Mouse (Mus musculus) heart, adult 2 months (tissue): ENCODE results near the gene Mr1. TPM values are rescaled to one million over a fixed set of nuclear protein-coding genes. Genes with fewer than 3 reads are reported as not detected.
A peak's percentile ranks its signal among the peaks of the same experiment; 100 is the strongest.

Experiments used
- DNase-seq, 2 experiments: peaks; one replicate each; pipeline ENCODE4 v3.0.0; 2021
- H3K27ac ChIP-seq: fragments of 200-600 bp; 2 replicates; pipeline ENCODE4 v1.8.1; 2022
- H3K27me3 ChIP-seq: fragments of 200-500 bp; 2 replicates; pipeline ENCODE4 v1.6.1; 2012; ENCODE audit warnings: mild to moderate bottlenecking, low read length, inconsistent platforms, mixed read lengths; ENCODE audit not compliant: control insufficient read depth, insufficient read depth
- H3K36me3 ChIP-seq: fragments of 200-500 bp; 2 replicates; pipeline ENCODE4 v1.6.1; 2012; ENCODE audit warnings: low read length, inconsistent platforms; ENCODE audit not compliant: control insufficient read depth, insufficient read depth
- H3K4me1 ChIP-seq: fragments of 200-500 bp; 2 replicates; pipeline ENCODE4 v1.6.1; 2011; ENCODE audit warnings: low read length; ENCODE audit not compliant: control insufficient read depth, insufficient read depth
- H3K4me3 ChIP-seq: fragments of 200-600 bp; 2 replicates; pipeline ENCODE4 v1.8.1; 2022
- H3K79me2 ChIP-seq: fragments of 200-500 bp; replicated peaks from 2 replicates; pipeline ENCODE4 v1.6.1; 2012; ENCODE audit warnings: mild to moderate bottlenecking, inconsistent platforms, low read length, moderate library complexity, mixed read lengths; ENCODE audit not compliant: control insufficient read depth, insufficient read depth
- H3K9ac ChIP-seq: fragments of 200-500 bp; 2 replicates; pipeline ENCODE4 v1.6.1; 2012; ENCODE audit warnings: low read depth, mild to moderate bottlenecking, control low read depth, inconsistent platforms, low read length, mixed read lengths
- CTCF ChIP-seq: fragments of 200-600 bp; IDR thresholded peaks from 2 replicates; pipeline ENCODE4 v1.8.1; 2022; ENCODE audit warnings: antibody characterized with exemption, mild to moderate bottlenecking, moderate library complexity
- EP300 ChIP-seq: fragments of 200-500 bp; IDR thresholded peaks from 2 replicates; pipeline ENCODE4 v1.6.1; 2011; ENCODE audit warnings: low read depth, low read length, control low read depth; ENCODE audit not compliant: insufficient read depth
- POLR2A ChIP-seq: fragments of 200-500 bp; IDR thresholded peaks from 2 replicates; pipeline ENCODE4 v1.6.1; 2011; ENCODE audit warnings: mild to moderate bottlenecking, low read depth, low read length, control low read depth; ENCODE audit not compliant: insufficient read depth
- WGBS: fragments of 180-500 bp; shearing (Covaris S2); methylation state at CpG from one replicate; pipeline ENCODE4 v1.1.7; 2018; 5-methylcytosine and 5-hydroxymethylcytosine counted together
- intact Hi-C: fragments of 180-260 bp; cut with DNase I; formaldehyde crosslinking; loops from one replicate; pipeline ENCODE4 v1.15.1; 2025
- polyA plus RNA-seq: library from polyadenylated mRNA; depleted of rRNA; stranded (reverse); fragments of >200 nt; gene quantifications from 2 replicates; pipeline ENCODE4 v1.2.3, GENCODE M21; 2012
- total RNA-seq, 2 experiments: library from RNA; stranded (reverse); gene quantifications; 2 replicates each; pipeline ENCODE4 v1.2.3; 2021

Gene Mr1
- total and polyA plus RNA-seq, 3 experiments: 6.1 to 6.7 (median 6.5) TPM

DNA sequence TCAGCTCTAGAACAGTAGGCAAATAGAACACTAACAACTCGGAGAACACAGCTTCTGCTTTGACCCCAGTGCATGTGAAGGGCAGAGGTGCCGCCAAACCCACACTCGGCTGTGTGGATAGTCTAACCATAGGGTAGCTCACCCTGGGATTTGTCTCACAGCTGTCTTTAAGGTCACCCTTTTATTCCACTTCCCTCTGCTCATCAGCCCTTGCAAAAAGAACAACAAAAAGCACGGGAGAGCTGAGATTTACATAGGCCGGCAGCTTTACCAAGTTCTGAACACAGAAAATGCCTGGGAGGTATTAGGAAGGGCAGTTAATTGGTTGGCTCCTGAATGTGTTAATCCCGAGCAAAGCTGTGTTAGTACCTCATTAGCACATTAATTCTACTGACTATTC lies 35.1 kb downstream of the Mr1 start:
- Histone ChIP-seq H3K4me3 (no peak overlapping the region), H3K9ac (no peak overlapping the region), H3K27me3 (no peaks in the 10 kb centered on the region), H3K4me1 (peaks cover 11% of the 10 kb centered on the region), H3K79me2 (no peaks in the 10 kb centered on the region), H3K36me3 (peaks cover 4% of the 10 kb centered on the region; the same call in 1 of the 2 replicates), H3K27ac (peak overlapping the region; percentile 23)
- intact Hi-C loops: no loop called here
- 70% methylated on average over 6 of the region's 6 CpGs for WGBS
- no peak for TF ChIP-seq EP300
- TF ChIP-seq POLR2A: no peak
- no peak for TF ChIP-seq CTCF
- no peak for DNase-seq

GRCm38 (mm10) chr1:155109387-155110350 lies 36.9 kb downstream of the Mr1 start:
- peak overlapping the region; percentile 33 for H3K9ac ChIP-seq
- TF ChIP-seq POLR2A (peak; percentile 14; the same call in 1 of the 2 replicates), CTCF (no peak), EP300 (0 out of 2 replicates have a peak, but pooled peaks have one; percentile 21)
- H3K27ac ChIP-seq: peak overlapping the region; percentile 65
- H3K36me3 ChIP-seq: peaks cover 4% of the 10 kb centered on the region; the same call in 1 of the 2 replicates
- 12% methylated on average over 18 of the region's 18 CpGs for WGBS
- peaks cover 11% of the 10 kb centered on the region for H3K4me1 ChIP-seq
- H3K4me3 ChIP-seq: no peak overlapping the region
- H3K27me3 ChIP-seq: no peaks in the 10 kb centered on the region
- DNase-seq: peak; percentile 43 to 60
- H3K79me2 ChIP-seq: no peaks in the 10 kb centered on the region
- intact Hi-C loops: no loop called here

- H3K36me3 ChIP-seq: peaks cover 4% of the 10 kb centered on the region; the same call in 1 of the 2 replicates
- TF ChIP-seq EP300 (no peak), POLR2A (no peak), CTCF (no peak)
- 29% methylated on average over 4 of the region's 4 CpGs for WGBS
- H3K4me3 ChIP-seq: no peak overlapping the region
- no peaks in the 10 kb centered on the region for H3K79me2 ChIP-seq
- DNase-seq: no peak
- no peaks in the 10 kb centered on the region for H3K27me3 ChIP-seq
- H3K4me1 ChIP-seq: peaks cover 11% of the 10 kb centered on the region
- no peak overlapping the region for H3K9ac ChIP-seq
- H3K27ac ChIP-seq: peak overlapping the region; percentile 34
- intact Hi-C loops: no loop called here
These were observed 38.2 kb downstream of the Mr1 start for GRCm38 (mm10) chr1:155108412-155108811.

- Histone ChIP-seq H3K27me3 (no peaks in the 10 kb centered on the region), H3K27ac (no peak overlapping the region), H3K79me2 (no peaks in the 10 kb centered on the region), H3K36me3 (peaks cover 4% of the 10 kb centered on the region; the same call in 1 of the 2 replicates), H3K4me1 (peaks cover 11% of the 10 kb centered on the region), H3K9ac (no peak overlapping the region), H3K4me3 (no peak overlapping the region)
- intact Hi-C loops: no loop called here
- 39% methylated on average over 5 of the region's 5 CpGs for WGBS
- DNase-seq: no peak
- TF ChIP-seq CTCF (no peak), EP300 (no peak), POLR2A (no peak)
These were observed 38.8 kb downstream of the Mr1 start for GRCm38 (mm10) chr1:155107843-155108242.

DNA sequence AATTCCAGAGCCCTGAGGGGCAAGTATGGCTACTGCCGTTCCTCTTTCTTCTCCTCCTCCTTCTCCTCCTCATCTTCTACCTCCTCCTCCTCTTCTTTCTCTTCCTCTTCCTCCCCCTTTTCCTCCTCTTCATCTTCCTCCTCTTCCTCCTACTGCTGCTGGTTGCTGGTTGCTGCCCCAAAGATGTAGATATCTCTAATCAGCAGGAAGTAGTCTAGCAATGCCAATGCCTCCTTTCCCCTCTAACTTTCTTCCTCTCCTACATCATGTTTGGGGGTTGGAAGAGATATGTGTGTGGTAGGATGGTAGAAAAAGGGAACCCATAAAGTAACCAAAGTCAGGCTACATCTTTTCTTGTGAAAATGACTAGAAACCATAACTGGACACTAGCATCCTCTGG lies 40.3 kb downstream of the Mr1 start:
- WGBS: 72% methylated on average over 1 of the region's 1 CpGs
- Histone ChIP-seq H3K79me2 (no peaks in the 10 kb centered on the region), H3K27me3 (no peaks in the 10 kb centered on the region), H3K9ac (no peak overlapping the region), H3K36me3 (peaks cover 4% of the 10 kb centered on the region; the same call in 1 of the 2 replicates), H3K27ac (no peak overlapping the region), H3K4me1 (peaks cover 11% of the 10 kb centered on the region), H3K4me3 (no peak overlapping the region)
- TF ChIP-seq POLR2A: no peak
- no peak for TF ChIP-seq CTCF
- TF ChIP-seq EP300: no peak
- no peak for DNase-seq
- intact Hi-C loops: no loop called here

GRCm38 (mm10) chr1:155103991-155104390 lies 42.6 kb downstream of the Mr1 start:
- Histone ChIP-seq H3K9ac (no peak overlapping the region), H3K4me3 (no peak overlapping the region), H3K4me1 (peaks cover 5% of the 10 kb centered on the region), H3K36me3 (no peaks in the 10 kb centered on the region), H3K27me3 (no peaks in the 10 kb centered on the region), H3K27ac (no peak overlapping the region; the same call in 1 of the 2 replicates), H3K79me2 (no peaks in the 10 kb centered on the region)
- intact Hi-C loops: no loop called here
- WGBS: 66% methylated on average over 5 of the region's 5 CpGs
- TF ChIP-seq POLR2A (no peak), CTCF (no peak), EP300 (no peak)
- DNase-seq: no peak
